Mouse (Mus musculus) kidney, postnatal 0 days (tissue): ENCODE measurements at regions not wholly inside any gene's neighbourhood (a gene's known extent, or its start where the extent isn't known, plus 50 kb on each side); places are given as distances from the start of the nearest gene placed in this dataset.
A peak's percentile ranks its signal among the peaks of the same experiment; 100 is the strongest.
"Not testable (repeated sequence)": the region's sequence is repeated elsewhere in the genome, so short reads cannot be mapped to it uniquely, and the experiment has no call there.

Experiments used
- ATAC-seq: fragments of 200-750 bp; cut with Nextera tagmentation; replicated peaks from 2 replicates; pipeline ENCODE4 v1.8.0; 2017; ENCODE audit warnings: low read depth, moderate number of reproducible peaks, moderate TSS enrichment, moderate library complexity; ENCODE audit not compliant: low FRiP score
- DNase-seq: peaks from one replicate; pipeline ENCODE4 v3.0.0-alpha.2; 2016; ENCODE audit warnings: low spot score
- H3K27ac ChIP-seq: fragments of 300-500 bp; sonication (generic); 2 replicates; pipeline ENCODE4 v1.5.1; 2014; ENCODE audit warnings: mild to moderate bottlenecking
- H3K27me3 ChIP-seq: fragments of 300-500 bp; sonication (generic); 2 replicates; pipeline ENCODE4 v1.6.1; 2014; ENCODE audit warnings: low read length, mixed read lengths; ENCODE audit not compliant: insufficient read depth
- H3K36me3 ChIP-seq: fragments of 300-500 bp; sonication (generic); 2 replicates; pipeline ENCODE4 v1.6.1; 2014; ENCODE audit warnings: low read length, mixed read lengths; ENCODE audit not compliant: insufficient read depth
- H3K4me1 ChIP-seq: fragments of 300-500 bp; sonication (generic); replicated peaks from 2 replicates; pipeline ENCODE4 v1.6.1; 2014; ENCODE audit warnings: antibody characterized with exemption, low read length, mixed read lengths; ENCODE audit not compliant: insufficient read depth
- H3K4me2 ChIP-seq: fragments of 300-500 bp; sonication (generic); 2 replicates; pipeline ENCODE4 v1.6.1; 2014; ENCODE audit warnings: mild to moderate bottlenecking, low read length, moderate library complexity, mixed read lengths
- H3K4me3 ChIP-seq: fragments of 300-500 bp; sonication (generic); replicated peaks from 2 replicates; pipeline ENCODE4 v1.5.1; 2014; ENCODE audit warnings: low read depth, low read length
- H3K9ac ChIP-seq: fragments of 300-500 bp; sonication (generic); 2 replicates; pipeline ENCODE4 v1.6.1; 2014; ENCODE audit warnings: low read depth, low read length
- H3K9me3 ChIP-seq: fragments of 300-500 bp; sonication (generic); replicated peaks from 2 replicates; pipeline ENCODE4 v1.6.1; 2016; ENCODE audit warnings: low read length, inconsistent platforms, mixed read lengths
- CTCF ChIP-seq: IDR thresholded peaks from 2 replicates; pipeline ENCODE4 v1.5.1; 2016; ENCODE audit warnings: antibody characterized with exemption, low read depth, mild to moderate bottlenecking, moderate library complexity
- WGBS: fragments of 180-500 bp; shearing (Covaris S2); extraction: QIAGEN DNeasy Blood & Tissue Kit; methylation state at CpG from one replicate; pipeline ENCODE4 v1.1.7; 2014; 5-methylcytosine and 5-hydroxymethylcytosine counted together

- 90% methylated on average over 7 of the region's 7 CpGs for WGBS
Measured at GRCm38 (mm10) chr3:6957681-6958080, 337.4 kb upstream of the 1700008P02Rik start.

GRCm38 (mm10) chr3:6932535-6933103, 312.4 kb upstream of the 1700008P02Rik start:
- DNase-seq, result peak; percentile 7
- Histone ChIP-seq H3K4me2 (no peak overlapping the region), H3K9me3 (no peaks in the 10 kb centered on the region), H3K27ac (no peak overlapping the region), H3K4me1 (no peaks in the 10 kb centered on the region), H3K27me3 (no peaks in the 10 kb centered on the region), H3K4me3 (no peak overlapping the region), H3K36me3 (no peaks in the 10 kb centered on the region), H3K9ac (no peak overlapping the region)
- 84% methylated on average over 4 of the region's 4 CpGs for WGBS
- no peak for TF ChIP-seq CTCF
- no peak for ATAC-seq

More at GRCm38 (mm10) chr3:6957681-6958080, 337.4 kb upstream of the 1700008P02Rik start:
- no peak overlapping the region for H3K4me3 ChIP-seq
- no peak overlapping the region for H3K4me2 ChIP-seq
- ATAC-seq (no peak), DNase-seq (no peak)
- H3K27ac ChIP-seq, result no peak overlapping the region
- no peak for TF ChIP-seq CTCF
- no peaks in the 10 kb centered on the region for H3K27me3 ChIP-seq
- no peaks in the 10 kb centered on the region for H3K9me3 ChIP-seq
- no peaks in the 10 kb centered on the region for H3K4me1 ChIP-seq
- H3K36me3 ChIP-seq, result no peaks in the 10 kb centered on the region
- no peak overlapping the region for H3K9ac ChIP-seq

DNA sequence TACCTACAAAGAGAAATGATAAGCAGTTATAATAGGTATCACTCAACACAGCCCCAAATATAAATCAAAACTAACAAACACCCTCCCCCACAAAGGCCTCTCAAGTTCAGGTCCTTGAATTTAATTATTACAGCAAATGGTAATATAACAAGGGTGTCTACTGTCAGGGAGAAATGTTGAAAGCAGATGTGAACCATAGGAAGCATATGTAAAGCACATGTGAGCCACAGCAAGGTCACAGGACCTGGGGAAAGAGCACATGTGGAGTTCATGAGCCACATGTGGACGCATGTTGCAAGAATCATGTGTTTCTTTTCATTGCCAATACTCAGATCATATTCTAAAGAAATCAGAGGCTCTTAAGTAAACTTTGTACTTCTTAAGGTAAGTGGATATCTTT, 306.5 kb upstream of the 1700008P02Rik start:
- Histone ChIP-seq H3K4me3 (no peak overlapping the region), H3K36me3 (no peaks in the 10 kb centered on the region), H3K9ac (no peak overlapping the region), H3K27ac (no peak overlapping the region), H3K4me1 (no peaks in the 10 kb centered on the region), H3K27me3 (no peaks in the 10 kb centered on the region), H3K4me2 (no peak overlapping the region), H3K9me3 (no peaks in the 10 kb centered on the region)
- DNase-seq, result peak; percentile 3
- ATAC-seq, result no peak
- 60% methylated on average over 1 of the region's 1 CpGs for WGBS
- TF ChIP-seq CTCF, result no peak

DNA sequence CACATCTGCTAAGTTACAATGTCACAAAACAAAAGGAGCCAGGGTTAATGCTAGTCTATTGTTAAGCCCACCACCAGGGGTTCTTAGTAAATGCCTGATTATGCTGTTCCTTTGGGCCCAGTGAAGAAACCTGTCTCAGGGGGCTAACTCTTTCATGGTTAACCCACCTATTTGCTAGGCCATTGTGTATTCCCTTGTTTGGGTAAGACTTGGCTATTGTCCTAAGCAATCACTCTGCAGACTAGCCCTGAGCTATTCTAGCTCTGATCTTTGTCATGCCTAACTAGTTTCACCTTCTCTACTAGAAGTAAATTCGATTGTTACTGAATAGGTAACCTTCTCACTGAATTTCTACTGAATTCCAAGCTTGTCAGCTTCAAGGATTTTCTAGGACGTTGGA, 302.4 kb upstream of the 1700008P02Rik start:
- not testable (repeated sequence) for H3K36me3 ChIP-seq, H3K9ac ChIP-seq, H3K9me3 ChIP-seq, H3K4me1 ChIP-seq, H3K4me3 ChIP-seq, H3K27ac ChIP-seq, H3K27me3 ChIP-seq, DNase-seq, ATAC-seq, H3K4me2 ChIP-seq
- 66% methylated on average over 2 of the region's 2 CpGs for WGBS

DNA sequence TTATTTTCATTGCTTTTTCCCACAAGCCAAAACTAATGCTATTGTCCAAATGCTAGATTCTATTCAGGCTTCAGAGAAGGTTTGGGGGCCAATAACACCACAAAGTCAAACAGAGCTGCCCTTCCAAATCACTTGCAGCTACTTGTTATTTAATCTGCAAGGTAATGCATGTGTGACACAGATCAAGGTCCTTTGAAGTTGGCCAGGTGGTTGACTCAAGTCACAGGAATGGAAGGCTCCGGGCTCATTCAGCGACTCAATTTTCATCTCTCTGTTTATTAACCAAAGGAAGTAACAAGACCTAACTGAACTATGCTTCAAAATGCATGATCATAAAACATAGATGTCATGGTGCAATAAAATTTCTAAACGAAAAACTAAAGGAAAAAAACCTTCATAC, 300.0 kb upstream of the 1700008P02Rik start:
- no peaks in the 10 kb centered on the region for H3K4me1 ChIP-seq
- H3K27ac ChIP-seq, result no peak overlapping the region
- WGBS, result 31% methylated on average over 3 of the region's 3 CpGs
- H3K27me3 ChIP-seq, result no peaks in the 10 kb centered on the region
- no peak overlapping the region for H3K4me3 ChIP-seq
- ATAC-seq (no peak), DNase-seq (peak; percentile 9)
- H3K9me3 ChIP-seq, result no peaks in the 10 kb centered on the region
- no peak overlapping the region for H3K4me2 ChIP-seq
- H3K9ac ChIP-seq, result no peak overlapping the region
- no peak for TF ChIP-seq CTCF
- no peaks in the 10 kb centered on the region for H3K36me3 ChIP-seq

DNA sequence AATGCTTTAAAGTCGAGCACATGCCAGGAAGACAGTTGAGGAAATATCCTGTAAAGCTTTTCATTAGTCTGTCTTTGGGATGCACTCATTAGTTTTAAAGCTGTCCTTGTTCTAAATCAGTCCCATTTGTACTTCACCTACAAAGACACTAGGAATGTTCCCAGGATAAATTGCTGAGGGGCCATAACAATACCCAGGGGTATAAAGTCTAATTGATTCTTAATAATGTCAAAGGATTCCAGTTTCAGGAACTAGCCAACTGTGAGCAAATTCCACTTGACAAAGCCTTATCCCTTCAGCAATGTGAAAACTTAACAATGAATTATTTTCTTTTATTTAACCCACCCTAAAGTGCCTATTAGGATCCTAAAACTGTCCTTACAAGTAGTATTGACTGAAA, 267.7 kb upstream of the 1700008P02Rik start:
- Histone ChIP-seq H3K27ac (no peak overlapping the region), H3K4me3 (no peak overlapping the region), H3K4me2 (no peak overlapping the region), H3K36me3 (no peaks in the 10 kb centered on the region), H3K4me1 (no peaks in the 10 kb centered on the region), H3K27me3 (no peaks in the 10 kb centered on the region), H3K9ac (no peak overlapping the region), H3K9me3 (no peaks in the 10 kb centered on the region)
- DNase-seq (no peak), ATAC-seq (no peak)
- no peak for TF ChIP-seq CTCF
- 11% methylated on average over 1 of the region's 1 CpGs for WGBS

GRCm38 (mm10) chr3:6887053-6887700, 266.9 kb upstream of the 1700008P02Rik start:
- Histone ChIP-seq H3K4me3 (no peak overlapping the region), H3K9ac (no peak overlapping the region), H3K27ac (no peak overlapping the region), H3K4me1 (no peaks in the 10 kb centered on the region), H3K9me3 (no peaks in the 10 kb centered on the region), H3K27me3 (no peaks in the 10 kb centered on the region), H3K4me2 (no peak overlapping the region), H3K36me3 (no peaks in the 10 kb centered on the region)
- DNase-seq (peak; percentile 19), ATAC-seq (no peak)
- TF ChIP-seq CTCF, result no peak
- WGBS, result 41% methylated on average over 7 of the region's 7 CpGs
